Mouse (Mus musculus): ENCODE measurements around the gene Ppp4r1.

Ppp4r1 gene

GRCm38 (mm10) chr17:65782551-65783141, at the start of gene Ppp4r1:
Ppp4r1 (plus strand) TSS chr17:65782573.
- DNase-seq (ENCODE audit: low spot score): peak; percentile 70

DNA sequence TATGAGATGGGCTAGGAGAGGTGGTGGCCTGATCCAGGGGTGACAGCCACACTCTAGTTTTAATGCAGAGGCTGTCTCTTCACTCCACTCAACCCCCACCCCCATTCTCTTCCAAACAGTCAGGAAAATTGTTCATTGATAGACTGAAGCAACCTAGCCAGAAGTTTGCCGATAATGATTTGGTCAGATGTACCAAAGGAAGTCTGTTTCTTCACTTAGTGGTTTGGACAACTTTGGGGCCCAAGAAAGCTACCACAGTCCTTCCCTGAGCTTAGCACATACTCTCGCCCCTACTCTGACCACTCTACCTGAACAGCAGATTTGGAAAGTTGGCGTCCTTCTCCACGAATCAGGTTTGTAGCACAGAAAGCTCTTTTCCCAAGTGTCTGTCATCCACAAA, 49.7 kb upstream of the Ppp4r1 start:
- DNase-seq (ENCODE audit: low spot score): no peak

DNA sequence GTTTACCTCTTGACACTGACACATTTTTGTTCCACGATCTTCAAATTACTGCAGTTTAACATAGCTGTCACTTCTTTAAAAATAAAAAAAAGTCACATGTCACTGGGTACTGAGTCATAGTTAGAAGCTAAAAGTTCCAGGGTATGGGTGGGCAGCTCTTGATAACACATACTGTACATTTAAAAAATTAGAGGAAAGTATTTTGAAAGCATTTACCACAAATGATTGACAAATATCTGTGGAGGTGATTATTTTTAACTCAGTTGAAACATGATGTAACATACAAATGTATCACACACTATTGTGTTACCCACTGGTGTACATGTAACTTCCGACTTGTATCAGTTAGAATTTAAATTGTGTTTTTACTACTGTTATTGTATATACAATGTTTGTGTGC, 47.3 kb upstream of the Ppp4r1 start:
- DNase-seq (ENCODE audit: low spot score): no peak

DNA sequence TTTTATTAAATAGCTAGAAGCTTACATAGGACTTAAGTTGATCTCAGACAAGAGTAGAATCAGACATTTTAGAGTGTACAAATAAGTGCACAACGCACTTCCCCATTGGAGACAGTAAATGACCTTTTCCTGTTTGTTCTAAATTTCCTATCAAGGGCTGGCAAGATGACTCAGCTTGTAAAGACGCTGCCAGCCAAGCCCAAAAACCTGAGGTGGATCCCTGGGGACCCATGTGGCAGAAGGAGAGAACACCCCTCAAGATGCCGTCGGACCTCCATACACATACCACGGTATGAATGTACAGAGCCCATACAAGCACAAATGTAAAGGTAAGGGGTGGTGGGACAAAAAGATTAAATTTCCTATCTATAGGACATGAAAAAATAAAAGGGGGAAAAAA, 45.2 kb upstream of the Ppp4r1 start:
- no peak for DNase-seq (ENCODE audit: low spot score)

DNA sequence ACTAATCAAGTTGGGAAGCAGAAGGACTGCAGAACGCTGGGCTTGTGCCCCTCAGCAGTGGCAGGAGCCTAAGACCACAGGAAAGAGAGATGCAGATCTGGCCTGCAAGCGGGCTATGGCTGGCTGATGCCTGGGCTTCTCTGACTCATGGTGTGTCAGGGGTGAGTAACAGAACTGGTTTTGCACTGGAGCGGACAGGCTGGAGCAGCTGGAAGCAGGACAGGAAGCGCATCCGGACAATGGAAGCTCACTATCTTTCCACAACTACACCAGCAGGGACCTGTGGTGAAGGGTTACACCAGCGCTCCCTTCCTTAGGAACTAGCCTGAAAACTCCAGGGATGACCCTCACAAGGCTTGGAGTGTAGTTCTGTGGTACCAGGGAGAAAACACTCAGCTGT, 44.8 kb upstream of the Ppp4r1 start:
- DNase-seq (ENCODE audit: low spot score): no peak

- DNase-seq (ENCODE audit: low spot score): peak; percentile 44
Measured at GRCm38 (mm10) chr17:65739874-65740725, 42.3 kb upstream of the Ppp4r1 start.

GRCm38 (mm10) chr17:65741565-65741964, 40.8 kb upstream of the Ppp4r1 start:
- DNase-seq (ENCODE audit: low spot score): no peak

DNA sequence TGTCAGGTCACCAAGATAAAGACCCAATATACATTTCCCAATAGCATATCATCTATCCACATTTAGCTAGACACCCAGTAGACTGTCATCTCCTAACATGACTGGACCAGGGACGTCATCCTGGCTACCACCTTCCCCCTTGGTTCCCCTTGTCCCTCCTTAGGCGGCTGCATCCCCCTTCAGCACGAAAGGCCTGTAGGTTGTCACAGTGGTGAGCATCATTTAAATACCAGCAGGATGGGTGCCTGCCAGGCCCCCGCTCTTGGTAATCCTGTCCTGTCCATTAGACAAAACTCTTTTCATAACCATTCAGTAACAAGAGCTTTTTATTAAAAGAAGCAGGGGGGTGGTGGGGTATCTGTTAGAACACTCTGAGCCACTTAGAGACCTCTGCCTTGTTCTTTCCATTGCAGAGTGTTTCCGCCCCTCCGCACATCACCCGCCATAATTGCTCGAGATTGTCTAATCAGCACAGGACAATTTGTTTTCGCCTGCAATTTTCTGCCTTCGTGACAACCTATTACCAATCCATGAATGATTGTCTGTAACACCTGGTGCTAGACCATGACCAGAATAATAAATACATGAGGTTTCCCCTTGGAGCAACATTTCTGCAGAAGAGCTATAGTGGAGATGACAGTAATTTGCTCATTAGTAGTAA, 40.0 kb upstream of the Ppp4r1 start:
- DNase-seq (ENCODE audit: low spot score): no peak

GRCm38 (mm10) chr17:65742969-65743368, 39.4 kb upstream of the Ppp4r1 start:
- DNase-seq (ENCODE audit: low spot score): no peak

DNA sequence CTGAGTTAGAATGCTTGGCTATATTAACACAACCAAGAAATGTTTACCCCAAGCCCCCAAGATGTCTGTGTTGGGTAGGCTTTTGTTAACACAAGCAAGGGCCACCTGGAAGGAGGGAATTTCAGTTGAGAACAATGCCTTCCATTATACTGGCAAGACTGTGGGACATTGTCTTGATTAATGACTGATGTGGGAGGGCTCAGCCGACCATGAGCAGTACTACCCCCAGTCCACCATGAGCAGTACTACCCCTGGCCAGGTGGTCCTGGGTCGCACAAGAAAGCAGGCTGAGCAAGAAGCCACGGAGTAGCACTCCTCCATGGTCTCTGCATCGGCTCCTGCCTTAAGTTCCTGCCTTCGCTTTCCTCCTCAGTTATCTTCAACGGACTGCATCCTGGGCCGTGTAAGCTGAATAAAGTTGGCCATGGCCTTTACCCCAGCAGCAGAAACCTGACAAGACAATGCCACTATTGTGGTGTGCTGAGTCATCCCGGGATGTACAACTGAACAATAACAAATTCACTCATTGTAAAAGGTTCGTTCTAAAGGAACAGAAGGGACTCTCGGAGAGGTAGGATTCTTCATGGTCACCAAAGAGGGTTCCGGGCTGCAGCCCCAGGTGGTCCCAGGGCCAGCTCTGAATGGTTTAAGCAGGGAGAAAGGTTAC, 38.6 kb upstream of the Ppp4r1 start:
- DNase-seq (ENCODE audit: low spot score): no peak

DNA sequence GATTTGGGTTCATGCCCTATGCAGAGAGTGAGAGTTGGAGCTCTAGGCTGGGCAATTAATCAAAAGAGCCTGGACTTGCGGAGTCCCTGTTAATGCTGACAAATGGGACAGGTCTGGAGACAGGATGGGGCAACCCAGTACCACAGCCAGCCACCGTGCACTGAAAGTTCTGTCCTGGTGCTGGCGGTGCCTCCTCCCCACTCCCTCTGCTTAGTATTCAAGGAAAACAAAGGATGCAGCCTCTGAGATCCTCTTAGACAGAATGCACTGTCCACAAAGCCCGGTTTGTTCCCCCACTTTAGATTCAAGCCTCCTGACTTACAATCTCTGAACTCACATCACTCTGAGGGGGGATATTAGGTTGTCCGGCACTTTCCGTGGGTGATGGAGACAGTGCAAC, 36.1 kb upstream of the Ppp4r1 start:
- no peak for DNase-seq (ENCODE audit: low spot score)

GRCm38 (mm10) chr17:65748997-65749396, 33.4 kb upstream of the Ppp4r1 start:
- no peak for DNase-seq (ENCODE audit: low spot score)

- DNase-seq (ENCODE audit: low spot score): no peak
Measured at GRCm38 (mm10) chr17:65749803-65750202, 32.6 kb upstream of the Ppp4r1 start.

DNA sequence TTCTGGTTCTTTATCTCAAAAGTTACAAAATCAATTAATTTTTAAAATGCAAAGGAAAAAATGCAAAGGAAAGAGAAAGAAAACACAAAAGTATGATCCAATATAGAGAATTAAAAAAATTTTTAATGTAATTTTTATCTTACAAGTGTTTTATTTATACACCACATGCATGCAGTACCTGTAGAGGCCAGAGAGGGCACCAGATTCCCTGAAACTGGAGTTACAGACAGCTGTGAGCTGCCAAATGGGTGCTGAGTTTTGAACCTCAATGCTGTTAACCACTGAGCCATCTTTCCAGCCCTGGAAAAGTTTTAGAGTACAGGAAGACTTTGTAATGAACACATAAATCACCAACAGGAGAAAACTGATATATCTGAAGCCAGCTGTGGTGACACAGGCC, 32.1 kb upstream of the Ppp4r1 start:
- DNase-seq (ENCODE audit: low spot score): no peak

DNA sequence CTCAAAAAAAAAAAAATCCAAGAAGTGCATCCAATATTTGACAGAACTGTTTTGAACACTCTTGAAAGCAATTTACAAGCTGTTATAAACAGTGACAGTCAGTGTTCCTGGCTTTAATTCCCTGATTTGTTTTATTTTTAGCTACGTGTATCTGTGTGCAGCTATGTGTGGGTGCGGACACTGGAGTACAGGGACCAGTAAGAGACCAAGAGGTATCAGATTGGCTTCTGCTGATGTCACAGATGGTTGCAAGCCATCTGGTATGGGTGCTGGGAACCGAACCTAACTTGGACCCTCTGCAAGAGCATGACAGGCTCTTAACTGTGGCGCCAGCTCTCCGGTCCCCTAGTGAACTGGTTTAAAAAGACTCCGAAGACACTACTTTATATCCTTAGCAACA, 29.2 kb upstream of the Ppp4r1 start:
- no peak for DNase-seq (ENCODE audit: low spot score)

GRCm38 (mm10) chr17:65755857-65756256, 26.5 kb upstream of the Ppp4r1 start:
- DNase-seq (ENCODE audit: low spot score): no peak

DNA sequence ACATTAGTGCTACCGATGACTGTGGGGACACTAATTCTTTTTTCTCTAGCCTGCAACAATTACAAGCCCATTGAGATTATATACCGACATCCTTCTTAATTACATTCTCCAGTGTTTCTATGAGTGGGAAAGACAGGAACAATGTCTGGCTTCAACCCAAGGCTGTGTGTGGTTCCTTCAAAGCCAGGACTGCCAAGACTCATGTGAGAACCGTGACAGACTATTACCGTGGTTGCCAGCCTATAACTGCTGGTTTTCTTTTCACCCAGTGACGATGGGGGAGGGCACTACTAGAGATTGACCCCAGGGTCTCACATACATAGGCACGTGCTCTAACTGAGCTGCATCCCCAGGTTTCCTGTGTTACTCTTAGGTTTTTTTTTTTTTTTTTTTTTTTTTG, 25.2 kb upstream of the Ppp4r1 start:
- no peak for DNase-seq (ENCODE audit: low spot score)

- no peak for DNase-seq (ENCODE audit: low spot score)
Measured at GRCm38 (mm10) chr17:65763221-65763620, 19.2 kb upstream of the Ppp4r1 start.

GRCm38 (mm10) chr17:65768486-65768885, 13.9 kb upstream of the Ppp4r1 start:
- DNase-seq (ENCODE audit: low spot score): no peak

DNA sequence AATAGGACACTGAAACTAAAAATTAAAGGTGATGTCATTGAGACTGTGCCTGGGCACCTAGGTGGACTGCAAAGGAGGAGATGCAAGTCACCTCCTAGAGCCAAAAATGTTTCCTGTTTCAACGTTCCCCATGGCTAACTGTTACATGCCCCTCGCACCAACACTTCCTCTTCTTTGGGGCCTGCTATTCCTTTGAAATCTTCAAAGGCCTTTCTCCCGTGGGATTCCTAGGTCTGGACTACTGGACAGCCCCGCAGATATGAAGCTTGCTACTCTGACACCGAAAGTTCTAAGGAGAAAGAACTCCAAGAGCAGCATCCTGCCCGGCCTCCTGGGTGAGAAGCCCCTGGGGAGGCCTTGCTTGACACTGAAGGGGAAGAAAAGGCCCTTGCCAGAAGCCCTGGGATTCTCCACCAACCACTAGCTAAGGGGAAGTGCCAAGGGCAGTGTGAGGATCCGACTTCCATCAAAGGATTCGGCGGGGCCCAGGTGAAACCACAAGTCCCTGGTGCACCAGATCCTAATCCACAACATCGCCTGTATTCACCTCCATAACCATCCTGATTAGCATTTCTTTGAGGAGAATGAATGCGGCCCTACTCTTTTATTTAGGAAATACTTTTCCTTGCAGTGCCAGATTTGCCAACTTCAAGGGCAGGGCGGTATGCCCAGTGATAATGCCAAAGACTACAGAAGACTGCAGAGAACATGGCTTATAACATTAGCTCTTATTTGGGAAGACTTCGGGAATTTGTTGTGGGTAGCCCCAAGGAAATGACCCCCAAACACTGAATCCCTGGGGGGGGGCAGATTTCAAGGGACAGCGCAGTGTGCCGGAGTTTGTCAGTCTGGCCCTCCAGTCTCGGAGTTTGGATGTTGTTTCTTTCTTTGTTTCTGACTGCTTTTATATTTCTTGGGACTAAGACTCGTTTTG, 11.1 kb upstream of the Ppp4r1 start:
- DNase-seq (ENCODE audit: low spot score): peak; percentile 29

Data from ovary, adult 18-20 months (tissue).